Mouse (Mus musculus) limb, embryonic 11.5 days (tissue): ENCODE data around the gene Olfr518. TPM values are rescaled to one million over a fixed set of nuclear protein-coding genes. Genes with fewer than 3 reads are reported as not detected.

ENCODE experiments used
- ATAC-seq: fragments of 200-750 bp; cut with Nextera tagmentation; 2 replicates; pipeline ENCODE4 v1.8.0; 2017; ENCODE audit warnings: low read depth; ENCODE audit not compliant: insufficient number of reproducible peaks, low FRiP score, low TSS enrichment
- DNase-seq: peaks from one replicate; pipeline ENCODE4 v3.0.0-alpha.2; 2015; ENCODE audit warnings: low spot score
- H3K27ac ChIP-seq: fragments of 300-500 bp; sonication (generic); replicated peaks from 2 replicates; pipeline ENCODE4 v1.5.1; 2014; ENCODE audit warnings: low read depth, mild to moderate bottlenecking, low read length
- H3K27me3 ChIP-seq: fragments of 300-500 bp; sonication (generic); 2 replicates; pipeline ENCODE4 v1.6.1; 2014; ENCODE audit warnings: mild to moderate bottlenecking, low read length, mixed read lengths; ENCODE audit not compliant: control insufficient read depth, insufficient read depth
- H3K36me3 ChIP-seq: fragments of 300-500 bp; sonication (generic); 2 replicates; pipeline ENCODE4 v1.6.1; 2014; ENCODE audit warnings: mild to moderate bottlenecking, low read length, moderate library complexity, mixed read lengths; ENCODE audit not compliant: control insufficient read depth, insufficient read depth
- H3K4me1 ChIP-seq: fragments of 300-500 bp; sonication (generic); 2 replicates; pipeline ENCODE4 v1.6.1; 2014; ENCODE audit warnings: low read length, mixed read lengths; ENCODE audit not compliant: control insufficient read depth, insufficient read depth
- H3K4me2 ChIP-seq: fragments of 300-500 bp; sonication (generic); 2 replicates; pipeline ENCODE4 v1.6.1; 2014; ENCODE audit warnings: low read depth, mild to moderate bottlenecking, moderate library complexity; ENCODE audit not compliant: severe bottlenecking
- H3K4me3 ChIP-seq: fragments of 300-500 bp; sonication (generic); 2 replicates; pipeline ENCODE4 v1.5.1; 2014; ENCODE audit warnings: low read depth, low read length
- H3K9ac ChIP-seq: fragments of 300-500 bp; sonication (generic); 2 replicates; pipeline ENCODE4 v1.6.1; 2014; ENCODE audit warnings: mild to moderate bottlenecking, low read length
- H3K9me3 ChIP-seq: fragments of 300-500 bp; sonication (generic); 2 replicates; pipeline ENCODE4 v1.6.1; 2016; ENCODE audit warnings: low read length; ENCODE audit not compliant: control insufficient read depth
- WGBS: fragments of 180-500 bp; shearing (Covaris S2); extraction: QIAGEN DNeasy Blood & Tissue Kit; methylation state at CpG from one replicate; pipeline ENCODE4 v1.1.7; 2014; 5-methylcytosine and 5-hydroxymethylcytosine counted together
- polyA plus RNA-seq: library from polyadenylated mRNA; unstranded; fragments of >200 nt; fragmentation: Nextera tagmentation; extraction: Ambion mirVana; gene quantifications from 2 replicates; pipeline ENCODE4 v1.2.1, GENCODE M21; 2014

Olfr518 gene
- not detected in 2 replicates for polyA plus RNA-seq

DNA sequence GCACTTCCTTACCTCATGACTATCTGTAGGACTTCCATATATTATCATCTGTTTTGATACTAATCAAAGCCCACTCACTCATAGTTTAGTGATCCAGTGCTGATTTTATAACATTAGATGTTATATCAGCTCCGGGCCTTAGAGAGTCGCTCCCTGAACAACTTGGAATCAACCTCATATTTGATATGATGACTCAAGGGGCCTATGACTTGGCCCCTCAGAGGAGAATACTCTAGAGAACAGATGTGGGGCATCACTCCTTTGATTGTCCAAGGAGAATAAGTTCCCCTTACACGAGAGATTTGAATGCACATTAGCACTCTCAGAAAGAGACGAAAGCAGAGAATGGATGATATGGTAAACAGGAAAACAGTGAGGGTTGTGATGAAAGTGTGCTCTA, at the start of gene Olfr518:
Olfr518 (minus strand) TSS at position 101 of the 400 bp plus-strand sequence.
- no peak within 1 kb of the TSS for H3K27ac ChIP-seq
- no peak within 1 kb of the TSS for H3K9ac ChIP-seq
- H3K4me2 ChIP-seq: no peak within 1 kb of the TSS
- no peak for DNase-seq
- ATAC-seq: no peak
- no peaks in the 10 kb centered on the region for H3K36me3 ChIP-seq
- WGBS: 86% methylated on average over 4 of the region's 4 CpGs
- H3K9me3 ChIP-seq: no peaks in the 10 kb centered on the region
- no peaks in the 10 kb centered on the region for H3K4me1 ChIP-seq
- H3K27me3 ChIP-seq: no peaks in the 10 kb centered on the region
- H3K4me3 ChIP-seq: no peak within 1 kb of the TSS

GRCm38 (mm10) chr7:108933794-108934731, 49.3 kb upstream of the Olfr518 start, which contains the start of gene Eif3f:
Eif3f (plus strand) TSS chr7:108934417.
- DNase-seq (peak; percentile 95), ATAC-seq (peak; percentile 95)
- H3K9me3 ChIP-seq: no peaks in the 10 kb centered on the region
- no peaks in the 10 kb centered on the region for H3K27me3 ChIP-seq
- H3K27ac ChIP-seq: peak within 1 kb of the TSS; percentile 70; the same call in 1 of the 2 replicates
- peak within 1 kb of the TSS; percentile 91 for H3K4me3 ChIP-seq
- H3K9ac ChIP-seq: peak within 1 kb of the TSS; percentile 98
- peaks cover 6% of the 10 kb centered on the region for H3K4me1 ChIP-seq
- H3K36me3 ChIP-seq: peaks cover 10% of the 10 kb centered on the region
- 2% methylated on average over 47 of the region's 50 CpGs for WGBS
- H3K4me2 ChIP-seq: peak within 1 kb of the TSS; percentile 80

DNA sequence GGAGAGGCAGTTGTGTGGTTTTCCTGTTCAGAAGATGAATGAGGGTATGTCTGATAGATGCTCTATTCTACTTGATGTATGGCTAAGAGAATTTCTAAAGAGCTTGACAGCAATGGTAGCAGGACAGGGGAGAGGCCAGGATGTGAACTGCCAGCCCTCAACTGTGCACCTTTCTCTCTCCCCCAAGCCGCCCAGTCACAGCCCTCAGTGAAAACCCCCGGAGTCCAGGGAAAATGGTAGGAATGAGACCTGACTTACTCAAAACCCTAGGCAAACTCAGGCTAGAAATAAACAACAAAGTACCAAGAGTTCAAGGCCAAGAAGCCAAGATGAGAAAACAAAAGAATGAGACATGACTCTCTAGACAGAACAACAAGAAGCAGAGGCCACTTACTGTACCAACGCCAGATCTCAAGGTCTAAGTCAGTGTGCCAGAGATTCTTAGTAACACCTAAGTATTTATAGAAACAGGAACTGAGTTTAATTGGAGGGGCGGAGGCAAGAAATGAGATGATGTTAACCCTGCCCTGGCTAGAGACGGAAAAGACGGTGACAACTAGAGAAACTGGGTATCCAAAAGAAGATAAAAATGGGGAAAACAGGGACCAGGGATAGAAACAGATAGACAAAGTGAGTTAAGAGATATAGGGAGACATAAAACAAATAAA, 45.1 kb upstream of the Olfr518 start, which contains the start of gene Nlrp10:
Nlrp10 (minus strand) TSS at position 453 of the 668 bp plus-strand sequence.
- ATAC-seq (no peak), DNase-seq (no peak)
- no peak within 1 kb of the TSS for H3K4me3 ChIP-seq
- H3K27ac ChIP-seq: no peak within 1 kb of the TSS
- 76% methylated on average over 6 of the region's 6 CpGs for whole genome bisulfite sequencing
- no peaks in the 10 kb centered on the region for H3K4me1 ChIP-seq
- H3K9ac ChIP-seq: no peak within 1 kb of the TSS
- H3K36me3 ChIP-seq: no peaks in the 10 kb centered on the region
- H3K9me3 ChIP-seq: no peaks in the 10 kb centered on the region
- H3K4me2 ChIP-seq: no peak within 1 kb of the TSS
- no peaks in the 10 kb centered on the region for H3K27me3 ChIP-seq

DNA sequence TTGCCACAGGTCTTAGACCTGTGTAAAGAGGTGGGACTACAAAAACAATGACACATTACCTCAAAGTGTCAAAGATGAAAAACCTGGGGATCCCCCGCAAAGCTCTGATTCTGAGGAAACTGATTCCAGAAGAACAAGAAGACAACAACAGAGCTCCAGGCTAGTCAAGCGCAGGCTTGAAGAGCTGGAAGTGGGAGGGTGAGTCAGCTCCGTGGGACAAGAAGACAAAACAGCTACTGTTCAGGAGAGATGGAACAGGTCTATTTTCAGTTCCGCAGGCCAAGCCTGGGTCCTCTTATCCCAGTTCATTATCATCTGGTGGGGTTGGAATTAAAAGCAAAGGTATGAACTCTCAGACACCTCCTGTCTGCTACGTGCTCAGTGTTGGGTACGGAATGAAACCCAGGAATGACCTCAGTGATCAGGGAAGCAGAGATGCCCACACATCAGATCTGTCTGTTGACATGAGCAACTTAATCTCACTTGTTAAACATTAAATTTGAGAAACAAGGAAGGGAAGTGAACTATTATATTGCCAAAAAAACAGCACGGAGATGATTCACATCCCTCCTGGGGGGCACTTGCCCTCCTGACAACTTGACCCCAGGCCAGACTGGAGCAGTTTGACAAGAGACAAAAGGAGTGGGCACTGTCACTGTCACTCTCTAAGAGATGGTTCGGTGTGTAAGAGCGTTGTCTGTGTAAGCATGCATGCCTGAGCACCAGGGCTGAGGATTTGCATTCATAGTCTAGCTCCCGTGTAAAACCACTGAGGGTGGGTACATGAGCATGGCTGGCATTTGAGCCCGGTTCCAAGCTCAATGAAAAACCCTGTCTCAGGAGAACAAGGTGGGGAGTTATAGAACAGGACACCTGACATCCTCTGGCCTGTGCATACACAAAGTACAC, 43.7 kb upstream of the Olfr518 start:
- no peak for DNase-seq

GRCm38 (mm10) chr7:108927043-108927442, 42.2 kb upstream of the Olfr518 start:
- WGBS: 72% methylated on average over 4 of the region's 4 CpGs

More for the DNA sequence above, 43.7 kb upstream of the Olfr518 start:
- Histone ChIP-seq H3K27ac (no peak overlapping the region), H3K4me3 (no peak overlapping the region), H3K9ac (no peak overlapping the region), H3K36me3 (no peaks in the 10 kb centered on the region), H3K4me2 (no peak overlapping the region), H3K9me3 (no peaks in the 10 kb centered on the region), H3K27me3 (no peaks in the 10 kb centered on the region), H3K4me1 (no peaks in the 10 kb centered on the region)
- no peak for ATAC-seq
- WGBS: 79% methylated on average over 11 of the region's 11 CpGs

DNA sequence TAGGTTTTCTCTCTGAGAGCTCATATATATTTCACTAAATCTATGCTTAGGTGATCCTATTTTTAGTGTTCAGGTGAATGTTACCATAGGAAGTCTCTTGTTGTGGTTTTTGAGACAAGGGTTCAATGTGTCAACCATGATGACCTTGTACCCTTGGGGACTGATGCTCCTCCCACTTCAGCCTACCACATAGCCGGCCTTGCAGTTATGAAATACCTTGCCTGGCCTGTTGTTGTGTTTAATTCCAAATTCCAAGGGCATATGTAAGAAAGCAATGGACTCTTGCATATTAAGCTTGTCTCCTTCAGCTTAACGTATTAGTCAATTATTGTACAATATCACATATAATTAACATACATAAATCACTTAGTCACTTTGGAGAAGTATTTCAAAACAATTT, 19.2 kb upstream of the Olfr518 start:
- ATAC-seq (no peak), DNase-seq (no peak)
- Histone ChIP-seq H3K36me3 (no peaks in the 10 kb centered on the region), H3K27ac (no peak overlapping the region), H3K27me3 (no peaks in the 10 kb centered on the region), H3K4me3 (no peak overlapping the region), H3K9ac (no peak overlapping the region), H3K4me1 (no peaks in the 10 kb centered on the region), H3K9me3 (no peaks in the 10 kb centered on the region), H3K4me2 (no peak overlapping the region)
- WGBS: 73% methylated on average over 2 of the region's 2 CpGs

More at GRCm38 (mm10) chr7:108927043-108927442, 42.2 kb upstream of the Olfr518 start:
- Histone ChIP-seq H3K36me3 (no peaks in the 10 kb centered on the region), H3K27me3 (no peaks in the 10 kb centered on the region), H3K4me1 (no peaks in the 10 kb centered on the region), H3K9me3 (no peaks in the 10 kb centered on the region), H3K4me3 (no peak overlapping the region), H3K27ac (no peak overlapping the region), H3K9ac (no peak overlapping the region), H3K4me2 (no peak overlapping the region)
- DNase-seq: no peak
- no peak for ATAC-seq

DNA sequence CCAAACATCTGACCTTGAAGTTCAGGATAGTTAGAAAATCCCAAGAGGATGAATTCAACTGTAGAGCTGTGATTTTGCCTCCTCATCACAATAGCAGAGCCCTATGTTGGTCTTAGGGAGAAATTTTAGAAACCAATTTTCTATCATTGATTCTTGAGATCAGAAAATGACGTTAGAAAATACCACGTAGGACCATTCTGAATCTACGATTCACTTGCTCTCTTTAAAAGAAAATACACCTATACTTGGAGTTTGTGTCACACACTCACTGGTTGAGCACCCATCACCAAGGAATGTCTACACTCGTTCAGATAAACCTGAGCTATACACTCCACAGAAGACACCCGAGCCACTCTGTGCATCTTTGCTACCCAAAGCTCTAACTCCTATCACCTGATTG, 9.5 kb upstream of the Olfr518 start, which contains the start of gene Olfr519:
Olfr519 (minus strand) TSS at position 101 of the 400 bp plus-strand sequence.
- Histone ChIP-seq H3K36me3 (no peaks in the 10 kb centered on the region), H3K4me1 (no peaks in the 10 kb centered on the region), H3K9ac (no peak within 1 kb of the TSS), H3K4me3 (no peak within 1 kb of the TSS), H3K4me2 (no peak within 1 kb of the TSS), H3K9me3 (no peaks in the 10 kb centered on the region), H3K27me3 (no peaks in the 10 kb centered on the region), H3K27ac (no peak within 1 kb of the TSS)
- 88% methylated on average over 5 of the region's 5 CpGs for WGBS
- DNase-seq (no peak), ATAC-seq (no peak)
